Mouse (Mus musculus): ENCODE measurements around the gene Sgo2a.

DNA sequence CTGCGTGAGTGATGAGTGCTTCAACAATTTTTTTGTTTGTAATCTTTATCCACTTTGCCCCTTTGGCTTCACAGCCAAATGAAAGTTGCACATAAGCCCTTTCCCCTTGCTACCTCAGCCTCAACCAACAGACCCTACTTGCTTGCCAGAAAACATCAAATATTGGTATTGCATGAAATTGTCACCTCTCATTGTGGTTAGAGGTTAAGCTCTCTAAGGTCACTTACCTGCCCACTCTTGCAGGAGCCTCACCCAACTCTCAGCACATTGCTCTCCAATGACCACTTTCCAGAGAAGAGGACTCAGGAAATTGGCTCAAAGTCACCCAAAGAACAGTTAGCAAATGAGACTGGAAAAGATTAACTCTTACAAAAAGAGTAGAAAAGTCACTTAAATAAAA, 75.7 kb downstream of the Sgo2a start:
- TF ChIP-seq CTCF (IDR thresholded peaks at IDR 0.05) (no peak), POLR2A (IDR thresholded peaks at IDR 0.05; ENCODE audit: insufficient read depth, low read depth, low read length) (no peak), EP300 (IDR thresholded peaks at IDR 0.05; ENCODE audit: insufficient read depth, low read depth, low read length) (no peak)

Data from heart, adult 2 months (tissue).